Mouse (Mus musculus): ENCODE measurements at regions not wholly inside any gene's neighbourhood (a gene's known extent, or its start where the extent isn't known, plus 50 kb on each side); places are given as distances from the start of the nearest gene placed in this dataset.

DNA sequence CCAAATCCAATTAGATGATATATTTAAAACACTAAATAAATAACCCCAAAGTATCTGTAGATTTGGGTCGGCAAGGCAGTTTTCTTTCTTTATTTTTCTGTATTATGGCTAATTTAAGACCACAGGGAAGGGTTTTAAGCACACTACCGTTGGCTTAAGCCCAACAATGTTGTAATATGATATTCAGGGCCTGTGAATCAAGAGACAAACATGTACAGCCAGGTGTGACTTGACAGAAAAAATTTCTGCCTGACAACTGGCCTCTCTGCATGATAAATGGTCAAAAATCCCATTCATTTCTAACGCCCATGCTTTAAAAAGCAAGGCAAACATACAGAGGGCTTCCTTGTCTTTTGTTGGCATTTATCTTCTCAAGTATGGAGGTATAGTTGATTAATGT is 213.5 kb downstream of the Mtx2 start:
- Histone ChIP-seq H3K27ac (no peak overlapping the region), H3K4me2 (replicated peaks) (no peak overlapping the region), H3K36me3 (no peaks in the 10 kb centered on the region), H3K27me3 (replicated peaks) (no peaks in the 10 kb centered on the region), H3K4me3 (no peak overlapping the region), H3K9ac (no peak overlapping the region), H3K9me3 (no peaks in the 10 kb centered on the region), H3K4me1 (no peaks in the 10 kb centered on the region)
- 61% methylated on average over 3 of the region's 3 CpGs for WGBS
- no peak for ATAC-seq (ENCODE audit: low FRiP score, low read depth)

DNA sequence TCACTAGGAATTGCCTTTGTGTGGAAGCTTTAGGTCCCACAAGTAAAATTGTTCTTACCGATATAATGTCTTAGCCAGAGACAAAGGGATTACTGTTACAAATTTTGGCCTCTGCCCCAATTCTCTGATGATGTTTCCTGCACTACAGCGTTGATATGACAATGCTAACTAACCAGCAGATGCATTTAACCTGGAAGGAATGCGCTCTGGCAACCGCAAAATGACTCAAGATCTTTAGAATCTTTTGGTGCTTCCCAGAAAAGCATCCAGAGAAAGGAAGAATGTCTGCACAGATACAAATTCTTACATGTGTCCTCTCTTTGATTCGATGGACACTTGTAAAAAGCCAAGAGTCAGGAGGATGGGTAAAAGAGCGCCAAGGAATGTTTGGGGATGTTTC is 221.3 kb downstream of the Mtx2 start:
- H3K36me3 ChIP-seq = no peaks in the 10 kb centered on the region
- no peaks in the 10 kb centered on the region for H3K9me3 ChIP-seq
- no peaks in the 10 kb centered on the region for H3K27me3 ChIP-seq (replicated peaks)
- WGBS = 84% methylated on average over 6 of the region's 6 CpGs
- ATAC-seq (ENCODE audit: low FRiP score, low read depth) = no peak
- no peak overlapping the region for H3K27ac ChIP-seq
- no peak overlapping the region for H3K4me2 ChIP-seq (replicated peaks)
- H3K4me1 ChIP-seq = no peaks in the 10 kb centered on the region
- no peak overlapping the region for H3K4me3 ChIP-seq
- no peak overlapping the region for H3K9ac ChIP-seq

DNA sequence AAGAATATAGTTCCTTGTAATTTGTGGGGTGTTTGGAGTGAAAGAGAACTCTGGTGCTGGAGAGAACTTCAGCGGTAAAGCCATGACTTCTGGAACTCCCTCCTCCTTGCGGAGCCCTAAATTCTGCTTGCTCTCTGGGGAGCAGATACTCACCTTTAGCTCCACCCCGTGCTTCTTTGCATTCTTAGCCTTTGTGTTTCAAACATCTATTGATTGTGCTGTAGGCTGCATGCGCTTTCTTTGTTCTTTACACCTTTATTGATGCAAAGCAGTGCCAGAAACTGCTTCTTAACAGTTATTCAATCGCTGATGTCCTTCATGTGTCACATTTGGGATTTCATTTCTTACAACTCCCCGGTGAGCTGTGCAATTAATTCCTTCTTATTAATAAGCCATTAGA is 222.5 kb downstream of the Mtx2 start:
- Histone ChIP-seq H3K4me3 (no peak overlapping the region), H3K9ac (no peak overlapping the region), H3K27me3 (replicated peaks) (no peaks in the 10 kb centered on the region), H3K9me3 (no peaks in the 10 kb centered on the region), H3K36me3 (no peaks in the 10 kb centered on the region), H3K4me1 (no peaks in the 10 kb centered on the region), H3K27ac (no peak overlapping the region), H3K4me2 (replicated peaks) (no peak overlapping the region)
- ATAC-seq (ENCODE audit: low FRiP score, low read depth) = no peak
- 36% methylated on average over 6 of the region's 6 CpGs for WGBS

DNA sequence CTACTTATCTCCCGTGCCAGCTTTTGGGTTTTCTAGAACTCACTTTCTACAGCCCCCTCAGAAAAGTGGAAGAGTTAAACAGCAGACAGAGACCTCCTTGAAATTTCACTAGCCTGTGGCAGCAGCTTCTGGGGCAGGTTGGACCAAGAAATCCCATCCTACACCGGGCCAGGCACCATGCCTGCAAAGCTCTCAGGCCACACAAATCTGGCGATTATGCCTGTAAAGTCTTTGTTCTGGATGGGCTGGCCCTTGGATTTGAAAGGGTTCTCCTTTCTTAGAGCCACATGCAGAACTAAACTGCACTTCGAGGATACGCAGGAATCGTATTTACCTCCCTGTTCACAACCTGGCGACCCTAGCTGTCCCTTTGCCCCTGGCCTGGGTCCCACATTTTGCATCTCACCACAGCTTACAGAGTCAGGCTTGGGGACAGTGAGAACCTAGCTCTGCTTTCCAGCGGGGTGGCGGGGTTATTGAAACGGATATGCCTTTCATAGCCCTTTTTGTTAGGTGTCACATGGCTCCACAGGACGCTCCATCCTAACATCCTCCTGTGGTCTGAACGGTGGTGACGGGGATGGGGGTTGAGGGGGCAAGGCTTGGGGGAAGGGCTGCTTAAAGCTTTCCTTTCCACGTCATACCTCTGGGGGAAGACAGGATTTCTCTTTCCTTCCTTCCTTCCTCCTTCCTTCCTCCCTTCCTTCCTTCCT is 229.0 kb downstream of the Mtx2 start:
- H3K4me3 ChIP-seq = peak overlapping the region; percentile 27
- H3K27ac ChIP-seq = peak overlapping the region; percentile 54; the same call in 1 of the 2 replicates
- ATAC-seq (ENCODE audit: low FRiP score, low read depth) = peak; percentile 68
- peak overlapping the region; percentile 63 for H3K4me2 ChIP-seq (replicated peaks)
- no peaks in the 10 kb centered on the region for H3K36me3 ChIP-seq
- H3K9ac ChIP-seq = peak overlapping the region; percentile 57
- H3K9me3 ChIP-seq = no peaks in the 10 kb centered on the region
- peaks cover 4% of the 10 kb centered on the region; the same call in 1 of the 2 replicates for H3K4me1 ChIP-seq
- no peaks in the 10 kb centered on the region for H3K27me3 ChIP-seq (replicated peaks)
- WGBS = 15% methylated on average over 14 of the region's 14 CpGs

DNA sequence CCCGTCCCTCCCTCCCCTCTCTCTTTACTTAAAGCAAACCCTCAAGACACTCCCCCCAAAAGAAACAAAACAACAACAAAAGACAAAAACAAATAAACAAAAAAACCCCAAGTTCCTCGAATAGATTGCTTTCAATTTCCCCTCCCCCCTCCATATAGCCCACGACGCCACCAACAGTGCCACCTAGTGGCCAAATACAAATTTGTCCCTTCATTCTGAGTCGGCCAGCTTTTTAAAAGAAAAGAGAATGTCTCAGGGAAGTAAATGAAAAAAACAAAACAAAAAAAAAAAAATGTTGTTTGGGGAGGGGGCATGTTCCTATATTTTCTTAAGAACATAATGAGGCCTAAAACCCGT is 229.6 kb downstream of the Mtx2 start:
- peak overlapping the region; percentile 63 for H3K4me2 ChIP-seq (replicated peaks)
- WGBS = under 1% methylated on average over 6 of the region's 6 CpGs
- peak overlapping the region; percentile 57 for H3K9ac ChIP-seq
- peak; percentile 61; the same call in 1 of the 2 replicates for ATAC-seq (ENCODE audit: low FRiP score, low read depth)
- no peak overlapping the region; the same call in 1 of the 2 replicates for H3K27ac ChIP-seq
- peaks cover 8% of the 10 kb centered on the region; the same call in 1 of the 2 replicates for H3K4me1 ChIP-seq
- H3K27me3 ChIP-seq (replicated peaks) = no peaks in the 10 kb centered on the region
- H3K4me3 ChIP-seq = peak overlapping the region; percentile 27
- no peaks in the 10 kb centered on the region for H3K36me3 ChIP-seq
- H3K9me3 ChIP-seq = no peaks in the 10 kb centered on the region

DNA sequence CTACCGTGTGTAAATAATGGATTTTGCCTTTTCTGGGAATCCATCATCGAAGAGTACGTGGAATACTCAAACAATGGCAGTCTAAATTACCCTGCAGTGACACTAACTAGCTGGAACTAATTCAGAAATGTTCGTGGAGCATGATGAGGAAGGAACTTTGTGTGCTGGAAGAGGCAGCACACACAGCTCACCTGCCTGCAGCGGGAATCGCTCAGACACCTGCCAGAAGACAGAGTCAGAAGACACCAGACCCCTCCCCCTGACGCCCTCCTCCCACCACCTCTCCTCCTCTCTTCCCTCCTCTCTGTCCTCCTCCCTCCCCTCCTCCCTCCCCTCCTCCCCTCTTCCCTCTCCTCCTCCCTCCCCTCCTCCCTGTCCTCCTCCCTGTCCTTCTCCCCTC is 235.4 kb downstream of the Mtx2 start:
- 21% methylated on average over 7 of the region's 7 CpGs for WGBS
- H3K9me3 ChIP-seq = no peaks in the 10 kb centered on the region
- H3K9ac ChIP-seq = no peak overlapping the region
- H3K4me1 ChIP-seq = peaks cover 27% of the 10 kb centered on the region
- H3K36me3 ChIP-seq = no peaks in the 10 kb centered on the region
- no peak overlapping the region for H3K4me3 ChIP-seq
- no peak overlapping the region for H3K27ac ChIP-seq
- no peaks in the 10 kb centered on the region for H3K27me3 ChIP-seq (replicated peaks)
- H3K4me2 ChIP-seq (replicated peaks) = peak overlapping the region; percentile 29
- ATAC-seq (ENCODE audit: low FRiP score, low read depth) = no peak

DNA sequence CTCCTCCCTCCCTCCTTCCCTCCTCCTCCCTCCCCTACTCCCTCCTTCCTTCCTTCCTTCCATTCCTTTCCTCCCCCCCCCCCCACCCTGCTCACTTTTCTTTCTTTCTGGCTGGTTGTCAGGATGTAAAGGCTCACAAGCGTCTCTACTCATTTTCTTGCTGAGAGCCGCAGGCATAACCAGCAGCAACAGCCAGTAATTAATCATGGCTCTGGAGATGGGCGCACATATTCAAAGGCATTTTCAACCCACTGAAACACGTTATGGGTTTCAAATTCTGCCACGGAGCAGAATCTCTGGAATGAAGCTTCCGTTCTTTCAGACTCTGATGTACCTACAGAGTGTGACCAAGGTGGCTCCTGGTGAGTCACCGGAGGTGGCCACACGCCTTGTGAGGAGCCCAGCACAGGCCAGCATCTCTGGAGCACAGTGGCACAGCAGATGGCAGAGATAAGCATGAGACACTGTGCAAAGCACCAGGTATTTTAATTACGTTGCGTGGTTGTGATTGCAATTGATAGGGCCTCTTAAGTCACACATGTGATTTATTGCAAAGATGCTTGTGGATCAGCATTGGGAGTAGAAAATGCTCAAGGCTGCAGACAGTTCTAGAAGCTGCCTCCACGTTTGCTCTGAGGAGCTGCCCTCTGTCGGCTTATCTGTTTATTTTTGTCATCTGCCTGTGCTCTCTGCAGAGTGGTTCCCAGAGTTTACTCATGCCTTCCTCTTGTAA is 236.0 kb downstream of the Mtx2 start:
- Histone ChIP-seq H3K27me3 (replicated peaks) (no peaks in the 10 kb centered on the region), H3K27ac (peak overlapping the region; percentile 46; the same call in 1 of the 2 replicates), H3K9ac (no peak overlapping the region), H3K9me3 (no peaks in the 10 kb centered on the region), H3K4me3 (no peak overlapping the region), H3K36me3 (no peaks in the 10 kb centered on the region), H3K4me1 (peaks cover 27% of the 10 kb centered on the region), H3K4me2 (replicated peaks) (peak overlapping the region; percentile 29; the same call in 1 of the 2 replicates)
- 38% methylated on average over 12 of the region's 12 CpGs for WGBS
- 0 out of 2 replicates have a peak, but pooled peaks have one; percentile 44 for ATAC-seq (ENCODE audit: low FRiP score, low read depth)

DNA sequence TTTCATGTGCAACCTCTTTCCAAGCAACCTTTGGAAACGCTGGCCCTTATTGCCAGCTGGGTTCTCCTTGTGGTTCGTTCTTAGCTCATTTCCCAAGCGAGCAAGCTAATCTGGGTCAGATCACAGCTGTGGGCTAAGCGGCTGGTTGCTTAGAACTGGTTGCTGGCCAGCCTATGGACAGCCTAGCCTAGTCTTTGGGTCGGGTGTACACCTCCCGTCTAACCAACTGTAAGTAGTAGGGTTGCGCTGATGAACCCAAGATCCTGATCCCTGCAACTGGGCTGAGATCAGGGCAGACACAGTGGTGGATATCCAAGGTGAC is 236.5 kb downstream of the Mtx2 start:
- H3K9ac ChIP-seq = no peak overlapping the region
- no peak overlapping the region for H3K4me2 ChIP-seq (replicated peaks)
- no peaks in the 10 kb centered on the region for H3K27me3 ChIP-seq (replicated peaks)
- no peaks in the 10 kb centered on the region for H3K9me3 ChIP-seq
- peaks cover 30% of the 10 kb centered on the region for H3K4me1 ChIP-seq
- no peak for ATAC-seq (ENCODE audit: low FRiP score, low read depth)
- H3K4me3 ChIP-seq = no peak overlapping the region
- 83% methylated on average over 7 of the region's 7 CpGs for WGBS
- no peaks in the 10 kb centered on the region for H3K36me3 ChIP-seq
- peak overlapping the region; percentile 46; the same call in 1 of the 2 replicates for H3K27ac ChIP-seq

DNA sequence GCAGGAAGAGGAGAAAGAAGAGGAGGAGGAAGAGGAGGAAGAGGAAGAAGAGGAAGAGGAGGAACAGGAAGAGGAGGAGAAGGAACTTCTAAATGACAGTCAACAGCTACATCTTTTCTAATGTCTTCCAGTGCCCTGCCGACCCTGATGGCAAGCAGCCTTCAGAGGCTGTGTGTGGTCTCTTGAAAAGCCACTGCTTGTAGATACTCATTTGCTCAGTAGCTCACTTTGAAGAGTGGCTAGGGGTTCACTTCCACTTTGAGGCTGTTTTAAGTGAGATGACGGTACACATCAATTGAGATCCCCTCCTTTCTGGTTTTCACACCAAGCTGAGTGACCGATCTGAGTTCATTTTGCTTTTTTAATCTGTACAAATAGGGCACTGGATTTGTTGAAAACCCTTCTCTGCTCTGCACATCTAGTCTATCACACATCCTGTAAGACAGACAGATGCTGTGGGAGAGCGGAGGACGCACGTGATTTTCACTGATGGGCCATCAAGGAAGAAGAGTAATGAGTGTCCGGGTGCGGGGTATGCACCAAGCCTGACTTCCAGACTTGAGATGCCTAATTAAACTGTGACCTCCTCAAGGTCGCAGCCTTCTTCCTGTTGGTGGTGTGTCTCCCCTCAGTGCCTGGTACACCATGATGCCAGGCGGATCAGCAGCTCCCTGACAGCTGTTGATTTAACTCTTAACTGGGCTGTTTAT is 239.0 kb downstream of the Mtx2 start:
- no peak for ATAC-seq (ENCODE audit: low FRiP score, low read depth)
- Histone ChIP-seq H3K4me2 (replicated peaks) (no peak overlapping the region), H3K4me3 (no peak overlapping the region), H3K36me3 (no peaks in the 10 kb centered on the region), H3K4me1 (peaks cover 35% of the 10 kb centered on the region), H3K27me3 (replicated peaks) (no peaks in the 10 kb centered on the region), H3K27ac (no peak overlapping the region), H3K9ac (no peak overlapping the region), H3K9me3 (no peaks in the 10 kb centered on the region)
- 56% methylated on average over 10 of the region's 10 CpGs for WGBS

DNA sequence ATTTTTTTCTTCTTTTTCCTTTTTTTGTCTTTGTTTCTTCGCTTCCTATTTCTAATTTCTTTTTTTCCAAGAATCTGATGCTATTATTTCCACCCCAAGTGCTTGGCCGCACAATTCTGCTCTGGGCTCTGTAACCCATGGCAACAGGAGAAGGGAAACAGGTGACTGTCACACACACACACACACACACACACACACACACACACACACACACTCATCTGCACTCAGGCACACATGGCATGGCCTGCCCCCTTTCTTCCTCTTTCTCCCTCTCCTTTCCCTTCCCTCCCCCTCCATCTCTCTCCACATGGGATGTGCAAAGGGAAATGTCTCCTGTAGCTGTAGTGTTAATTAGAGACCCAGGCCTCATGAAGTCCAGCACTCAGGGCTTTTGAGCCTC is 239.7 kb downstream of the Mtx2 start:
- Histone ChIP-seq H3K4me2 (replicated peaks) (no peak overlapping the region), H3K4me3 (no peak overlapping the region), H3K9ac (no peak overlapping the region), H3K9me3 (no peaks in the 10 kb centered on the region), H3K27ac (no peak overlapping the region), H3K4me1 (peaks cover 28% of the 10 kb centered on the region), H3K27me3 (replicated peaks) (no peaks in the 10 kb centered on the region), H3K36me3 (no peaks in the 10 kb centered on the region)
- 0 out of 2 replicates have a peak, but pooled peaks have one; percentile 38 for ATAC-seq (ENCODE audit: low FRiP score, low read depth)
- 51% methylated on average over 2 of the region's 2 CpGs for WGBS

DNA sequence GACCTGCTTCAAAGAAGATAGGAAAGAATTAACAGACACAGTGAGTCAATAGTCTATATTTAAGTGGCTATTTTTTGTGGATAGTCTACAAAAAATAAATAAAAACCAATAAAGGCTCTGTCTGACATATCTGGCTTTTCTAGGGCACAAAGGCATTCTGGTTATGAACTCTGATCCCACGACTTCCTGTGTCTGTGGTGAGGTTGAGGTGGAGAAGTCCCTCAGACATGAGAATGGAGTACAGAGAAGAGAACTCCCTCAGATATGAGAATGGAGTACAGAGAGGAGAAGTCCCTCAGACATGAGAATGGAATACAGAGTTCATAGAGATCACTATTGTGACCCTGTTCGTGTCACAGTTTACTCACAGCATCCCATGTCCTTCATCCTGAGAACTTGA is 243.7 kb downstream of the Mtx2 start:
- Histone ChIP-seq H3K27me3 (replicated peaks) (no peaks in the 10 kb centered on the region), H3K27ac (no peak overlapping the region), H3K9me3 (no peaks in the 10 kb centered on the region), H3K9ac (no peak overlapping the region), H3K4me2 (replicated peaks) (no peak overlapping the region), H3K36me3 (no peaks in the 10 kb centered on the region), H3K4me1 (peaks cover 34% of the 10 kb centered on the region), H3K4me3 (no peak overlapping the region)
- 80% methylated on average over 2 of the region's 2 CpGs for WGBS
- no peak for ATAC-seq (ENCODE audit: low FRiP score, low read depth)

DNA sequence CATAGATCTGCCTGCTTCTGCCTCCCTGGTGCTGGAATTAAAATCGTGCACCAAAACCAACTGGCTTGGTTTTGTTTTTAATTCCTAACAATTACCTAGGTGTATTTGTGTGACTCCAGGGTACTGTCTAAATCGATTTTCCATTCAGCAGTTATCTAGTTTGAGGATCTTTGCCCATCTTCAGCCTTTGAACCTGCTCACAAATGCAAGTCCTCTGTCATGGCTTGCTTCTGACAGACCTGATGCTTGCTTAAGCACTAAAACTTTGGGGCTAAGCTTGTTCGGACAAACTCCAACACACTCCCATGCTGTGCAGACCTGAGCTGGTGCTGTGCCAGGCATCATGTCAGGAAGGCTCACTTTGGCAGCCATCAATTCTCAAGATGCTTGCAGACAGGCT is 246.4 kb downstream of the Mtx2 start:
- WGBS = 68% methylated on average over 3 of the region's 3 CpGs

More for the DNA sequence above, 246.4 kb downstream of the Mtx2 start:
- H3K4me3 ChIP-seq = no peak overlapping the region
- no peak for ATAC-seq (ENCODE audit: low FRiP score, low read depth)
- H3K9ac ChIP-seq = no peak overlapping the region
- no peaks in the 10 kb centered on the region for H3K27me3 ChIP-seq (replicated peaks)
- peaks cover 30% of the 10 kb centered on the region for H3K4me1 ChIP-seq
- 0 out of 2 replicates have a peak overlapping the region, but pooled peaks have one; percentile 21 for H3K4me2 ChIP-seq (replicated peaks)
- H3K36me3 ChIP-seq = no peaks in the 10 kb centered on the region
- 0 out of 2 replicates have a peak overlapping the region, but pooled peaks have one; percentile 21 for H3K27ac ChIP-seq
- no peaks in the 10 kb centered on the region for H3K9me3 ChIP-seq

All from neural tube, embryonic 12.5 days (tissue).